Mouse (Mus musculus): ENCODE results near the gene Tiprl. TPM values are rescaled to one million over a fixed set of nuclear protein-coding genes. Genes with fewer than 3 reads are reported as not detected.

The Tiprl gene
- polyA plus RNA-seq (2012; ENCODE audit: insufficient read depth, insufficient read length, low replicate concordance, missing spikeins), result not detected in 2 replicates

DNA sequence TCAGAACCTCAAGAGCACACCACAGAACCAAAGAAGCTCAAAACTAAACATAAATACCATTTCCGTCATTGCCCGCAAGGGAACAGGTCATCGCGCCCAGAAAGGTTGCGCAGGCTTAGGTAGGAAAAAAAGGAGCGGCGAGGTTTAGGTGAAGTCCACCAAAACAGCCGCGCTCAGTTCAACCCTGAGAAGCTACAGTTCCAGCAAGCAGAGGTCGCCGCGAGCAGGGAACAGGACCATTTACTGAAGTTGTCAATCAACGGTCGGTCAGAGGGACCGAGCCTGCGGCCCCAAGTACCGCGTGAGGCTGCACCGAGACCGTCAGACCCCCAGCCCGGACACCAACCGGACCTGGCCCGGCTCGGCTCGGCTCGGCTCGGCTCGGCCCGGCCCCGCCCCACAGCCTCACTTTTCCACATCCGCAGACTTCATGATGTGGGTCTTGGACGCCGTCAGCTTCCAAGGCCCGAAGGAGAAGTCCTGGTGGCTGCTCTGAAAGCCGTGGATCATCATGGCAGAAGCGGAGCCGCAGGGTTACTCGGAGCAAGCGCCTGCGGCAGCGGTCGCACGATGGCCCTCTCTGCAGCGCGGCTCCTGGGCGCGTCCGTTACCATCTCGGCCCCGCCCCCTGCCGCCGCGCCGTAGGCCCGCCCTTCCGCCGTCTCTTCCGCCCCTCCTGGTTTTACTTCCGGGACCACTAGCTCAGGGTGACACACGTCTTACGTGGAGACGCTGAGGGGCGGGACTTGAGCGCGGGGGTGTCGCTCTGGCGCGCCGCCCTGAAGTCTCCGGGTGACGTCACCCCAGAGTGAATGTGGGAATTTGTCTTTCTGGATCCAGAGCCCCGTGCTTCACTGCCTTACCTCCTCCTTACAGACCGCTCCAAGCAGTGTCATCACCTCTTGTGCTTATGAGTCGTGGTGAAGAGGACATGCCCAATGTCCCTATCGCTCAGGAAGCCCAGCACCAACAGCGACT lies at the start of gene Tiprl:
TSS of gene Tiprl (minus strand) at position 676 of the 978 bp plus-strand sequence.
- TF ChIP-seq CTCF (IDR thresholded peaks at IDR 0.05; ENCODE audit: insufficient read depth, low read depth, low read length), result no peak
- peak; percentile 83 for TF ChIP-seq POLR2A (IDR thresholded peaks at IDR 0.05; ENCODE audit: insufficient read depth, low read depth, low read length)
- WGBS, result under 1% methylated on average over 76 of the region's 76 CpGs
- Histone ChIP-seq H3K4me1 (ENCODE audit: control insufficient read depth, insufficient read depth, low read length) (peaks cover 7% of the 10 kb centered on the region; the same call in 1 of the 2 replicates), H3K4me3 (ENCODE audit: insufficient read depth, low read depth, low read length) (peak within 1 kb of the TSS; percentile 78), H3K27ac (ENCODE audit: insufficient read depth, low read depth, low read length) (peak within 1 kb of the TSS; percentile 98)

DNA sequence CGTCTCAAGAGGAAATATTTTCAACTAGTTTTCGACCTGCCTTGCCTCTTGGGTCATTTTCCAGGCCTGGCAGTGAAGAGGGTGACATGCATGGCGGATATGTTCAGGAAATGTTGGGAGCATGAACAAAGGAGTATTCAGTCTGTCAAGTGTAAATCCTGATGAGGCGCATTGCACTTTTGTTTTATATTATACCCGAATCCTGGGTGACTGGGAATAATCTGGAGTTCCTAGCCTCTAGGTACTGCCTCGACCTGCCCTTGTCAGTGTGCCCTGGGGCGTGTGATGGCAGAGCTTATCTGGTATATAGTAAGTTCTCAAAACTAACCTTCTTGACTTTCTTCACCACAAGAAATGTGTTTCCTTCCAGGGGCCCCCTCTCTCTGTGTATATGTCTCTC lies 47.3 kb upstream of the Tiprl start:
- H3K27ac ChIP-seq (ENCODE audit: insufficient read depth, low read depth, low read length), result no peak overlapping the region

DNA sequence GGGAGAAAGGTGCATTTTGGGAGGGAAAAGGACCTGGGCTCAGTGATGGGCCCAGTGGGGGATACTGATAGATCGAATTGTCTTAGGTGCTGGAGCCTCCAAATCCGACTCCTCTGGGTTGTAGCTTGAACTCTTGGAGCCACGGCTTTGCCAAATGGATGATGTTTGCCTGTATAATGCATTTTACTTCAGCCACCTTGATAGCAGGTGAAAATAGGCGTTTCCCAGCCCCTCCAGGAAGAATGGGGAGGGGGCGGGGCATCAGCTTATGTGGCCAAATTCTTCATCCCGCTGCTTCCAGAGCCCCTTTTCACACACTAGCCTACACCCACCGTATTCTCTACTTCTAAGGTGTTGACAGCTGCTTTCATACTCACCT lies 46.2 kb upstream of the Tiprl start:
- Histone ChIP-seq H3K4me3 (ENCODE audit: insufficient read depth, low read depth, low read length) (peak overlapping the region; percentile 70), H3K4me1 (ENCODE audit: control insufficient read depth, insufficient read depth, low read length) (peaks cover 18% of the 10 kb centered on the region), H3K27ac (ENCODE audit: insufficient read depth, low read depth, low read length) (no peak overlapping the region)
- TF ChIP-seq CTCF (IDR thresholded peaks at IDR 0.05; ENCODE audit: insufficient read depth, low read depth, low read length) (no peak), POLR2A (IDR thresholded peaks at IDR 0.05; ENCODE audit: insufficient read depth, low read depth, low read length) (no peak)
- WGBS, result 35% methylated on average over 7 of the region's 7 CpGs

More for the DNA sequence above, 47.3 kb upstream of the Tiprl start:
- Histone ChIP-seq H3K4me3 (ENCODE audit: insufficient read depth, low read depth, low read length) (no peak overlapping the region), H3K4me1 (ENCODE audit: control insufficient read depth, insufficient read depth, low read length) (peaks cover 18% of the 10 kb centered on the region)
- 75% methylated on average over 7 of the region's 7 CpGs for WGBS
- TF ChIP-seq POLR2A (IDR thresholded peaks at IDR 0.05; ENCODE audit: insufficient read depth, low read depth, low read length), result no peak
- TF ChIP-seq CTCF (IDR thresholded peaks at IDR 0.05; ENCODE audit: insufficient read depth, low read depth, low read length), result no peak

DNA sequence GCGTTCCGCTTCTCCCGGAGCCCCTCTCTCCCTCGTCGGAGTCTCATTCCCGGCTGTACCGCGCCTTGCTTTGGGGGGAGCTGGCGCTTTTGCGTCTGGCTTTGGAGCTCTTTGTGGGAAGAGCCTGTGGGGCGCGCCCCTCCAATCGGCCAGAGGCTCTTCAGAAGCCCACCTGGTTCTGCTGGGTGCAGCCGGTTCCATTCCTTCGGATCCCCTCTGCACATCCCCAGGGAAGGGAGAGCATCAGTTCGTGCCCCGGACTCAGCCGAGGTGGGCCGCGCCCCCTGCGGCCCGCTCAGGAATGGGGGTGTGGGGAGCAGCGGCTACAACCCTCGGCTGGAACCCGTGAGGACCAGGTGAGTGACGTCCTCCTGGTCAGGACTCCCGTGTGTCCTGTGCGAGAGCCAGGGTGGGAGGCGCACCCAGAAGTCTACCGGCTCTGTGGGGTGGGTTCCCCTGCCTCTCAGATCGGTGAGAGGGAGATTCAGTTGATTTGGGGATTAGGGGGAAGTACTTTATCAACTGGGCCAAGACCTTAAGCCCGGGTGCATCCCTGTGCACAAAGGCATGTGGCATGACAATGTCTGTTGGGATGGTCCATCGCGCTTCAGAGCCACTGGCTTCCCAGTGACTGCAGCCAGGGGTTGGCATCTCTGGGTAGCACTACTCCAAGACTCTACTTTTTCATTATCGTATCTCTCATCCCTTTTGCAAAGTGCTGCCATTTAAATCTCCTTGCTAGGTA lies 45.6 kb upstream of the Tiprl start:
- Histone ChIP-seq H3K4me3 (ENCODE audit: insufficient read depth, low read depth, low read length) (peak overlapping the region; percentile 70), H3K4me1 (ENCODE audit: control insufficient read depth, insufficient read depth, low read length) (peaks cover 18% of the 10 kb centered on the region), H3K27ac (ENCODE audit: insufficient read depth, low read depth, low read length) (no peak overlapping the region)
- 1% methylated on average over 35 of the region's 35 CpGs for WGBS
- TF ChIP-seq POLR2A (IDR thresholded peaks at IDR 0.05; ENCODE audit: insufficient read depth, low read depth, low read length) (no peak), CTCF (IDR thresholded peaks at IDR 0.05; ENCODE audit: insufficient read depth, low read depth, low read length) (no peak)

DNA sequence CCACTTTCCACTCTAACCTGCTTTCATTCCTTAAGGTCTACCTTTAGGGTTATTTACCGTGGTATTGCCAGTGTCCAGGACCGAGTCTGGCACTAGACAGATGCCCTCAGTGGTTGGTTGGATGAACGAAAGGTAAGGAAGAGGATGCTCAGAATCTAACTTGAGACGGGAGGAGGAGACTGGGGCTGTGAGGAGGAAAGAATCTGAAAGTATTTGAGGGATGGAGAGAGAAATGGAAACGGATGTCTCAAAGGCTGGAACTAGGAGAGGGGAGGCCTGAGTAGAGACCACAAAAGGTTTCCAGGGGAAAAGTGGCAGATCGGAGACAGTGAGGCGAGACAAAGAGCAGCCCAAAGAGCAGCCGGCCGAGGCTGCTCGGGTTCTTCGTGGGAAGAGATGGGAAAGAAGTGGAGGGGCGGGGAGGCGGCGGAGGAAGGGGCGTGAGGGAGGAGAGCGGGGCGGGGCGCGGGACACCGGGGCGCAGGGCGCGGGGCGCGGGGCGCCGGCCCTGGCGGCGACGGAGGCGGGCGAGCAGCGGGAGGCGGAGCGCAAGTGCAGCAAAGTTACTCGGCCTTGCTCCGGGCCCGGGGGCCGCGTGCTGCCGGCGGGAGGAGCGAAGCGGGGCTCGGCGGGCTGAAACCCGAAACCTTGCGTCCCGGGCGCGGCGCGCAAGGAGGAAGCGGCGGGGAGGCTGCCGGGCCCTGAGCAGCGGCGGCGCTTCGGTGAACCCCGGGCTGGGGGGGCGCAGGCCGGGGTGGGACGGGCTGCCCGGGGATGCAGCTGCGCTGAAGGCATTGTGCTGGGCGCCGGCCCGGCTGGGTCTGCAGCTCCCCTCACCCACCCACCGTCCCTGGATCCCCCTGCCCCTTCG lies 44.8 kb upstream of the Tiprl start:
- 1% methylated on average over 65 of the region's 71 CpGs for WGBS
- TF ChIP-seq CTCF (IDR thresholded peaks at IDR 0.05; ENCODE audit: insufficient read depth, low read depth, low read length) (no peak), POLR2A (IDR thresholded peaks at IDR 0.05; ENCODE audit: insufficient read depth, low read depth, low read length) (no peak)
- peak overlapping the region; percentile 73 for H3K27ac ChIP-seq (ENCODE audit: insufficient read depth, low read depth, low read length)
- peaks cover 18% of the 10 kb centered on the region for H3K4me1 ChIP-seq (ENCODE audit: control insufficient read depth, insufficient read depth, low read length)
- H3K4me3 ChIP-seq (ENCODE audit: insufficient read depth, low read depth, low read length), result peak overlapping the region; percentile 70

DNA sequence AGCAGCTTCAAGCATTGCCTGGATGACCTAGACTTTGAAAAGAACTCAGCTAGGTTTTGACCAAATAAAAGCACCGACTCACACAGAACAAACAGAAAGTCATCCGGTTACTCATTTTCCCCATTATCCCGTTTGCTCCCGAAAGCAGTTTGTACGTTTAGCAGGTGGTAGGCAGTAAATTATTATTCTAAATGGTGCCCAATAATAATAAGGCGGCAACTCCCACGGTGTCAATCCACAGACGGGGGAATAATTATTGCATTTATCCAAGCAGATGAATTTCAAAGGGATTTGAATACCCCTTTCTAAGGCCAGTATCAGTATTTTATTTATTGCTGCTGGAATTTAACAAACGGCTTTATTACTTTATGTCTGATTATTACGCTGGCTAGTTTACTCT lies 43.9 kb upstream of the Tiprl start:
- Histone ChIP-seq H3K27ac (ENCODE audit: insufficient read depth, low read depth, low read length) (no peak overlapping the region), H3K4me1 (ENCODE audit: control insufficient read depth, insufficient read depth, low read length) (peaks cover 18% of the 10 kb centered on the region), H3K4me3 (ENCODE audit: insufficient read depth, low read depth, low read length) (no peak overlapping the region)
- WGBS, result 18% methylated on average over 10 of the region's 10 CpGs
- TF ChIP-seq POLR2A (IDR thresholded peaks at IDR 0.05; ENCODE audit: insufficient read depth, low read depth, low read length) (no peak), CTCF (IDR thresholded peaks at IDR 0.05; ENCODE audit: insufficient read depth, low read depth, low read length) (no peak)

DNA sequence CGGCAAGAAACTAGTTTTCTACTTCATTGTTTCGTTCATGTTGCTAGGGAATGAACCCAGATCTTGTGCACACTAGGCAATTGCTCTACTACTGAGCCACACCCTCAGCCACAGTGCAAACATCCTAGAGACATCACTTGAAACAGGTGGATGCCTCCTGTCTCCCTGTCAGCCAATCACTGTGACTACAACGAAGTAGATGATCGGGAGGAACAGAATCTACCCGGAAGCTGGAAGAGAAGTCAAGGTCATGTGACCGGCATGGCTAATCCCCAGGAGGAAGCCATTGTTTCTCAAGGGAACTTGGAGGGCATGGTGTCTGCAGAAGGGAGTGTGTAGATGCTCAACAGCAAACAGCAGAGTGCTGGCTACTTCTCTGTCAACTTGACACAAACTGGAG lies 38.1 kb upstream of the Tiprl start:
- no peak for TF ChIP-seq CTCF (IDR thresholded peaks at IDR 0.05; ENCODE audit: insufficient read depth, low read depth, low read length)
- TF ChIP-seq POLR2A (IDR thresholded peaks at IDR 0.05; ENCODE audit: insufficient read depth, low read depth, low read length), result no peak
- WGBS, result 83% methylated on average over 6 of the region's 6 CpGs
- Histone ChIP-seq H3K4me3 (ENCODE audit: insufficient read depth, low read depth, low read length) (no peak overlapping the region), H3K27ac (ENCODE audit: insufficient read depth, low read depth, low read length) (no peak overlapping the region), H3K4me1 (ENCODE audit: control insufficient read depth, insufficient read depth, low read length) (no peaks in the 10 kb centered on the region)

DNA sequence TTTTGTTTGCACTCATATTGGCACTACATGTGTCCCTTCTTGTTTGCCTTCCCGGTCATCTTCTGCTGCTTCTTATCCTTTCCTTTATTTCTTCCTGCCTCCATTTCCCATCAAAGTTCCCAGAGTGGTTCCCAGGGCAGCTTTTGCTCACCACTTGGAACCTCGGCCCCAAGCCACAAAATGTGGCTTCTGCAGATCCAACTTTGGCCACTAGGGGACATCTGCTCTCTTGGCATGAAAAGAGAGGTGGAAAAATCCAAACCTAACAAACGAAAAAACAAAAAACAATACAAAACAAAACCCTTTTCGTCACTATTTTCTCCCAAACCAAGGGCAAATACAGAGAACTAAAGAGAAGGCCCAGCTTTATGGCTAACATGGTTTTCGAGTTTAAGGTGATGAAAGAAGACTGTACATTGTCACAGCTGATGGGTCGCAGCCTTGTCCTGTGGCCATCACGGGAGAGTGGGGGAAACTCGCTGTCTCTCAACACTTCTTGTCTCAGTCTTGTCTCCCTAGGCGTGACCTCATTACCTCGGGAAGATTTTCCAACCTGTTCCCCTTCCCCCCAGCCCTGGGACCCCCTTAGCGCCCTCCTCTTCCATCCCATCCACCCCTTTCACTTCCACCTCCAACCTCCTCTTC lies 15.4 kb upstream of the Tiprl start:
- TF ChIP-seq POLR2A (IDR thresholded peaks at IDR 0.05; ENCODE audit: insufficient read depth, low read depth, low read length) (no peak), CTCF (IDR thresholded peaks at IDR 0.05; ENCODE audit: insufficient read depth, low read depth, low read length) (peak; percentile 63)
- 45% methylated on average over 11 of the region's 11 CpGs for WGBS
- Histone ChIP-seq H3K4me1 (ENCODE audit: control insufficient read depth, insufficient read depth, low read length) (0 out of 2 replicates have a peak, but pooled peaks cover 3% of the 10 kb centered on the region), H3K27ac (ENCODE audit: insufficient read depth, low read depth, low read length) (no peak overlapping the region), H3K4me3 (ENCODE audit: insufficient read depth, low read depth, low read length) (no peak overlapping the region)
